Mouse (Mus musculus) frontal cortex, postnatal 25 days (tissue): ENCODE measurements around the gene Trim45.

Experiments
- DNase-seq, 2 experiments: peaks; one replicate each; pipeline ENCODE4 v3.0.0; 2022; ENCODE audit warnings: low spot score in 2 of 2

Trim45 gene

GRCm38 (mm10) chr3:100931332-100932076 is 9.5 kb downstream of the Trim45 start:
- no peak for DNase-seq

DNA sequence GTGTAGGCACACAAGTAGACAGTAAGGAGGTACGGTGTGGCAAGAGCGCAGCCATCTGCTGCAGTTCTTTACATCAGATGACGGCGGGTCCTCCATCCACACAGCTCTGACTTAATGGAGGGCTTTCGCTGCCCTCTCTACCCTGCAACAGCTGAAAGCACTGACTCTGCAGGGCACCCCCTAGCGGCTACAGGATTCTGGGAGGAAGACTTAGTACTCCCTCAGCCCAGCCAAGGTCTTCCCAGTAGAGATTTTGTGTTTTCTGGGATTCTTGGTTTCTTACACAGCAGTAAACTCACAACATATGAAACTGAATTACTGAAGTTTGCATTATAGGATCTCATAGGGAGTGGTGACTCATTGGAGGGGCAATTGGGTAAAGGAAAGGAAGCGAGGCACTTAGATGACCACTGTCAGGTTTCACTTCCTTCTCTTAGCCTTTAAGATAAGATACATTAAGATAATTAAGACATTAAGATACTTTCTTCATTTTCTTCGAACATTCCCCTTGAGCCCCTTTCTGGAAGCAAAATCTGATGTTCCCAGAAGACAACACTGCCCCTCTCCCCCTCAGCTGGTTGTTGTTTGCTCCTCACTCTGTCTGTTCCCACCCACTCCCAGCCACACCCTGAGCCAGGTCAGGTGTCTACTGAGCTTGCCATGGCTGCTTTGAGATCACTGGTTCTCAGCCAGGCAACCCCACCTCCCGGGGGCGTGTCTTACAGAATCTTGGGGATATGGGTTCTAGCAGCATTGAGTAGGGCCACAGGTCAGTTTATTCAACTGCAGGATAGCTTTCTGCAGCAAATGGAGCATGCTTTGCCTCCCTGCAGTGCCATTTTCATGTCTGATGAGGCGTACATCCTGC is 10.3 kb downstream of the Trim45 start:
- DNase-seq = no peak

- no peak for DNase-seq
Observed at GRCm38 (mm10) chr3:100935521-100935920, 13.5 kb downstream of the Trim45 start.

GRCm38 (mm10) chr3:100936201-100936600 is 14.2 kb downstream of the Trim45 start:
- DNase-seq = no peak

DNA sequence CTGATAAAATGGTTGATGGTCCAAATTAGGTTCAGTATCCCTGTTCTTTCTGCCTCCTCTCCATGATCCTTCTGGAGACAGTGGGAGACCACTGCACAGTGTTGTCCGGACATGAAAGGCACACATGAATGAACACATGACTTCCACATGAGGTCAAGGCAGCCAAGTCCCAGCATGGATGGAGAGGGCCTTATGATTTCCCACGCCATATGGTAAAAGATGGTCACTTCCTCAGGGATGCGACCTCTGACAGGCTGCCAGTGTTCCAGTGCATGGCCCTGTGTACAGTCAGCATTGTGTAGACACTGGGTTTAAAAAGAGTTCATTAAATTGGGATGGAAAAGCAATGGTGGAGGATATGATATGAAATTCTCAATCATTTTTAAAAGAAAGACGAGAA is 16.2 kb downstream of the Trim45 start:
- no peak for DNase-seq

GRCm38 (mm10) chr3:100940496-100941037 is 18.6 kb downstream of the Trim45 start:
- no peak for DNase-seq

- no peak for DNase-seq
Observed at GRCm38 (mm10) chr3:100947286-100947685, 25.3 kb downstream of the Trim45 start.

- DNase-seq = no peak
Observed at GRCm38 (mm10) chr3:100951531-100951930, 29.5 kb downstream of the Trim45 start.

DNA sequence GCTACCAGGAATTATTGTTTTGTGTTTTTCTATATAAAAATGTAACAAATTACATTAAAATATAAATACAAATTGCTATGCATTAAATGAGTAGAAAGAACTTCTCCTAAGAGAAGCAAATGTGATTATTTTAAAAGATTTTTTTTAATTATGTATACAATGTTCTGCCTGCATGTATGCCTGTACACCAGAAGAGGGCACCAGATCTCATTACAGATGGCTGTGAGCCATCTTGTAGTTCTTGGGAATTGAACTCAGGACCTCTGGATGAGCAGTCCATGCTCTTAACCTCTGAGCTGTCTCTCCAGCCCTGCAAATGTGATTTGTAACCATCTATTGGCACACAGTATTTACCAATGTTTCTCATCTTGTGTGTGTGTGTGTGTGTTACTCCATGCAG is 32.6 kb downstream of the Trim45 start:
- DNase-seq = no peak

GRCm38 (mm10) chr3:100961007-100961406 is 39.0 kb downstream of the Trim45 start:
- DNase-seq = no peak

DNA sequence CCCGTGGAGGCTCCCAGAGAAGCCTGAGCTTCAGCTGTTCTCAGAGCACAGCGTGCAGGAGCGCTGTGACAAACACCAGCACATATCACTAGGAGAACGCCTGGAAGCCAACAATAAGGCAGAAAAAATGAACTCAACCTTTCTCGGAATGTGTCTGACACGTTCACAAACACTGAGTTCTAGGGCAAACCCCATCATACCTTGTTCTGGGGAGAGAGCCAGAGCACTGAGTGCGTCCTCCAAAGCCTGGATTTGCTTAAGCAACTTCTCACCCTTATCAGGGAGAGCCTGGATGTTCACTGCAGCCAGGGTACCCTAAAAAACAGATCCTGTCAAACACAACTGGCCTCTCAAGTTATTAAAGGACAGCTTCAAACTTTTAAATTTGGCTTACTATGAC is 39.5 kb downstream of the Trim45 start:
- no peak for DNase-seq

GRCm38 (mm10) chr3:100963849-100964542 is 42.0 kb downstream of the Trim45 start:
- DNase-seq = peak; percentile 28 to 47

GRCm38 (mm10) chr3:100969176-100969917 is 47.3 kb downstream of the Trim45 start, which contains the start of gene Ttf2:
Gene Ttf2, minus strand, starts transcription at chr3:100969663.
- DNase-seq = peak; percentile 81 to 85

GRCm38 (mm10) chr3:100973906-100974305 is 51.9 kb downstream of the Trim45 start:
- no peak for DNase-seq

DNA sequence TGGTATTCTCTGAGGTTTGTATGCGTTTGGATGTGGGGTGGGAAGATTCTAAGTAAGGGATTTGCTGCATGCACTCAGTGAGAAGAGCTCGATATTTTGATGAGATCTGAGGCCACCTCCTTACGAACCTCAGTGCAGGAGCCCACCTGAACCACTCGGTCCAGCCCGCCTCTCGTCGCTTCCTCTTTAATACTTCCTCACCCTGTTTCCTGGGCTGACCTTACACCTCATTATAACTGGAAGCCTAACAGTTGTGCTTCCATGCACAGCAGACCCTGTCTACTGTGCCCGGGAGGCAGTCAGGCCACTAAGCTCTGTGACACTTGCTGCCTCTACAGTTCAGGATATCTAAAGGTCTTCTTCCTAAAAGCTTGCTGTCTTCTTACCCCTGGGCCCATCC is 57.3 kb downstream of the Trim45 start:
- no peak for DNase-seq
